Comparison of ENCODE assay signal across 22 mouse cellular contexts in the genomic region with DNA sequence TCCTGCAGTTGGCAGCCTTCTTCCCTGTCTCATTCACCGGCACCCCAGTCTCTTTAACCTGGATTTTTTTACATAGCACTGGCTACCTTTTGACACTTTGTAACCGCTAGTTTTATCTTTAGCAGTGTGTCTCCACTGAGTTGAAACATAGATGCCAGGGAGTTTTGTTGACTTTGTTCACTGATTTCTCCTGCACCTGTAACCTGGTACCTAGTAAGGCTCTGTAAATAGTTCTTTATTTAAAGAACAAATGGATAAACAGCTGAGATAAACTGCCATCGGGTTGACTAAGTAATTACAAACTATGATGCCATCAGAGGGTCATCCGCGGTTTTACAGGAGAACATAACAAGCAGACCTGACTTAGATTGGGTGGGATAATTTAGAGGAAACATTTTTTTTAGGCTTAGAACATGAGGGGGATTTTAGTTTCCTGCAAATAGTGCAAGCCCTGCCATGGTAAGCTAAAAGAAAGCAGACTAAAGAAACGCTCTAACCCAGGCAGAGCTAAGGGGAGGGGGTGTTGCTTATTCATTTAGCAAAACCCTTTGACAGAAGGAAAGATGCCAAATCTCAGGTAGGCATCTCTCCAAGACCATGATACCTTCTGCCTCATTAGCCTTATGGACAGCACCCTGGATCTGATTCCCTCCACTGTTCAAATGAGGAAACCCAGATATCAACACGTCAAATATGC.
"Had no signal": no experiment of that assay in that cellular context is flagged by ENCODE, and none has a peak within 500 bp of the region (broad histone marks: within the 10 kb centered on the region; RNA-seq: fewer than 3 reads in every experiment).

No protein-coding gene starts in this region.

- H3K4me1 ChIP-seq: limb, embryonic 12.5 days; limb, embryonic 15.5 days; liver, embryonic 13.5 days; neural tube, embryonic 12.5 days; stomach, embryonic 15.5 days had no signal

- H3K4me3 ChIP-seq: layer of hippocampus, adult 2 months; limb, embryonic 12.5 days; limb, embryonic 15.5 days; liver, embryonic 13.5 days; neural tube, embryonic 12.5 days; stomach, embryonic 15.5 days had no signal

- H3K27ac ChIP-seq: kidney, postnatal 0 days; layer of hippocampus, adult 2 months; limb, embryonic 12.5 days; limb, embryonic 15.5 days; liver, embryonic 13.5 days; neural tube, embryonic 12.5 days; stomach, embryonic 15.5 days had no signal

- H3K4me2 ChIP-seq: limb, embryonic 12.5 days; limb, embryonic 15.5 days; liver, embryonic 13.5 days; midbrain, embryonic 11.5 days; neural tube, embryonic 12.5 days; stomach, embryonic 15.5 days had no signal

- H3K9ac ChIP-seq: limb, embryonic 12.5 days; limb, embryonic 15.5 days; liver, embryonic 13.5 days; neural tube, embryonic 12.5 days; stomach, embryonic 15.5 days had no signal

- H3K27me3 ChIP-seq: limb, embryonic 12.5 days; limb, embryonic 15.5 days; liver, embryonic 13.5 days; neural tube, embryonic 12.5 days; stomach, embryonic 15.5 days had no signal

- H3K9me3 ChIP-seq: limb, embryonic 12.5 days; limb, embryonic 15.5 days; liver, embryonic 13.5 days; neural tube, embryonic 12.5 days; stomach, embryonic 15.5 days had no signal

- DNase-seq: kidney, adult 2 months; kidney, postnatal 25 days; layer of hippocampus, adult 9-11 months; left cerebral cortex, postnatal 4 days; liver, embryonic 13.5 days; lung, adult 2 months; lung, postnatal 14 days; lung, postnatal 4 days; midbrain, embryonic 14.5 days; retina, postnatal 1 day; right cerebral cortex, postnatal 25 days; spleen, adult 18-20 months; thymus, adult 2 months; thymus, postnatal 14 days; thymus, postnatal 4 days had no signal

- H3K36me3 ChIP-seq: limb, embryonic 12.5 days; limb, embryonic 15.5 days; liver, embryonic 13.5 days; neural tube, embryonic 12.5 days; stomach, embryonic 15.5 days had no signal
